Mouse (Mus musculus) duodenum, adult 2 months (tissue): ENCODE data around the gene Pds5a. TPM values are rescaled to one million over a fixed set of nuclear protein-coding genes. Genes with fewer than 3 reads are reported as not detected.

Experiments used
- polyA plus RNA-seq: library from polyadenylated mRNA; depleted of rRNA; stranded (reverse); fragments of >200 nt; gene quantifications from 2 replicates; pipeline ENCODE4 v1.2.3, GENCODE M21; 2012; ENCODE audit warnings: low replicate concordance; rRNA removed

Pds5a gene
- 1.4 and 2.5 TPM in 2 replicates for polyA plus RNA-seq

DNA sequence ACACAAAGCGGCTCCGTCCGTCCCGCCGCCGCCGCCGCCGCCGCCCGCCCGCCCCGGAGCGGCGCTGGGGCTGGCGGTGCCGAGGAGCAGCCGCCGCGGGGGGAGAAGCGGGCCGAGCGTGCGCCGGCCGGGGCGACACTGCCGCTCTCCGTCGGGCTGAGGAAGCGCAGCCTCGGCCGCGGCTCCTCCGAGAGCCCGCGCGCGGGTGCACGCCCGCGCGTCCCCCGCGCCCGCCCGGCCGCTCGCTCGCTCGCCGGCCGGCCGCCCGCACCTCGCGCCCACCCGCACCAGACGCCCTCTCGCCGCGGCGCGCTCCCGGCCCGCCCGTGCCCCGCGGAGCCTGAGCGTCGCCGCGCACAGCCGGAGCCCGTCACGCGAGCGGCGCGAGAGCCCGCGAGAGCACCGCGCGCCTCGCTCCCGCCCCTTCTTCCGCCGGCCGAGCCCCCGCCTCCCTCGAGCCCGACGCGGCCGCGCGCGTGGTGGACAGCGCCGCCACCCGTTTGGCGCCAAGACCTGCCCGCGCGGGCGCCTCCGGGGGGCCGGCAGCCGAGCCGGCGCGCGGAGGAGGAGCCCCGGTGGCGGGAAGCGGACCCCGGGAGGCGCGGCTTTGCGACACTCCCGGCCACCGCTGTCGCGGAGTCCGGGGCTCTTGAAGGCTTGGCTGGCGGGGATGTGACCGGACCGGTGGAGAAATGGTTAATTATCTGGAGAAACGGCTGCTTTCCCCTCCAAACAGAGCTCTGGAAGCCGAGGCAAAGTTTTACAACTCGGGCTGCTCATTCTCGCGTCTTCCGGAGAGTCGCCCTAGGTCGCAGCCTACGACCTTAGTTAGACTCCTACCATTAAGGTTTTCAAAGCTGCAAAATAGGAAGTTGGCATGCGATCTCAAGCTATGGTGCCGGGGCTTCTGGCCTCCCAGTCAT is at the start of gene Pds5a:
TSS of gene Pds5a (minus strand) at position 438 of the 923 bp plus-strand sequence.

Other genes starting within 250 kb of the Pds5a start
- gene Gm43552, start 205.4 kb downstream of the Pds5a start, polyA plus RNA-seq, result 3.0 TPM in 1 of 2 replicates, not detected in the other
- 79.0 and 87.2 TPM in 2 replicates for gene Smim14, start 161.1 kb downstream of the Pds5a start, polyA plus RNA-seq
- gene Ube2k, start 161.0 kb downstream of the Pds5a start, polyA plus RNA-seq, result 3.4 and 5.1 TPM in 2 replicates
- gene N4bp2, start 65.2 kb upstream of the Pds5a start, polyA plus RNA-seq, result 0.78 and 3.1 TPM in 2 replicates
- 0.60 and 2.3 TPM in 2 replicates for gene Rhoh, start 162.9 kb upstream of the Pds5a start, polyA plus RNA-seq
- gene Chrna9, start 236.6 kb upstream of the Pds5a start, polyA plus RNA-seq, result 0.05 TPM in 1 of 2 replicates, not detected in the other